Mouse (Mus musculus) CH12.LX (cell line): Measurements from ENCODE around the gene Ubb.

Experiments
- CHD1 ChIP-seq: IDR thresholded peaks from 2 replicates; pipeline ENCODE4 v1.6.1; 2012; ENCODE audit warnings: low read depth, low read length, improper control_type of control experiment, inconsistent platforms
- CTCF ChIP-seq, 2 experiments: IDR thresholded peaks in 1 of 2; conservative IDR thresholded peaks in 1 of 2; 2 replicates each; pipeline ENCODE4 v1.5.1; 2011 to 2012; ENCODE audit warnings: low read depth in 2 of 2, low read length in 2 of 2, improper control_type of control experiment in 1 of 2, inconsistent platforms in 1 of 2, mild to moderate bottlenecking in 1 of 2, moderate library complexity in 1 of 2
- E2F4 ChIP-seq: IDR thresholded peaks from 2 replicates; pipeline ENCODE4 v1.6.1; 2011; ENCODE audit warnings: low read depth, low read length, improper control_type of control experiment; ENCODE audit not compliant: insufficient replicate concordance
- HCFC1 ChIP-seq: IDR thresholded peaks from 2 replicates; pipeline ENCODE4 v1.6.1; 2012; ENCODE audit warnings: low read depth, mild to moderate bottlenecking, inconsistent platforms, low read length, improper control_type of control experiment
- KAT2A ChIP-seq: IDR thresholded peaks from 2 replicates; pipeline ENCODE4 v1.6.1; 2012; ENCODE audit warnings: low read length, improper control_type of control experiment, inconsistent platforms; ENCODE audit not compliant: insufficient replicate concordance
- NRF1 ChIP-seq: IDR thresholded peaks from 2 replicates; pipeline ENCODE4 v1.6.1; 2014; ENCODE audit warnings: low read depth, mild to moderate bottlenecking, inconsistent platforms, low read length, improper control_type of control experiment, moderate library complexity
- POLR2A ChIP-seq: IDR thresholded peaks from 2 replicates; pipeline ENCODE4 v1.6.1; 2011; ENCODE audit warnings: low read depth, mild to moderate bottlenecking, improper control_type of control experiment, low read length
- RAD21 ChIP-seq: IDR thresholded peaks from 2 replicates; pipeline ENCODE4 v1.6.1; 2011; ENCODE audit warnings: low read depth, mild to moderate bottlenecking, low read length, improper control_type of control experiment, moderate library complexity

DNA sequence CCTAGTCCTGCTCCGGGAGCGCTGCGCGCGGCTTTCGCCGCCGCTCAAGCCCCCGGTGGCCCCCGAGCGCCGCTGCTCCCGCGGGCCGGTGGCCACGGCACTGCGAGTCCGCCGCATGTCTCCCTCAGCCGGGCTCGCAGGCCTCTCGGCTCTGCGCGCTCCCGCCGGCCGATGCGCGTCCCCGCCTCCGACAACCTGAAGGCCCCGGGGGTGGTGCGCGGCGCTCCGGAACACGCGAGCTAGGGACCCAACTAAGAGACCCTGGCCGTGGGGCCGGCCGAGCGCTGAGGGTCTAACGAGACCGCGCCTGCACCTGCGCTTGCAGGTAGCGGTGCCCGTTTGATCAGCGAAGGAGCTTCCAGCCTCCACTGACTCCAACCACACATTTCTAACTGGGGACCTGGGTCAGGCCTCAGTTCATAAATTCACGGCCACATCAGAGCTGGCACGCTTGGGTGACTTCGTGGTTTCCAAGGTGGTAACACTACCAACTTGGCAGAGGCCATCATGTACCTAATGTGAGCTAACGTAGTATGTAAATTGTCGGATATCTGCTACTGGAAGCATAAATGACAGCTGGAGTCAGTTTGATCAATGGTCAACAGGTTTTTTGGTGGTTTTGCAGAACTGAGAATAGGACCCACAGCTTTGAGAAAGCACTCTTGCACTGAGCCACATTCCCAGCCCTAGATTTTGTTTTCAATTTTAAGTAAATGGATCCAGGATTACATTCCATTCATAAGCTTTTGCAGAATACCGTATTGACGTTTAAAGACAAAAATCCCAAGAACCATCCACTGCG is 11.7 kb upstream of the Ubb start, which contains the start of gene Cenpv:
- TF ChIP-seq CHD1 (no peak), NRF1 (peak; percentile 23), RAD21 (no peak), CTCF (conservative IDR thresholded peaks at IDR 0.05 in 1 of 2, IDR thresholded peaks at IDR 0.05 in 1 of 2; ENCODE audit: low read depth in 2 of 2, low read length in 2 of 2) (no peak), HCFC1 (no peak), POLR2A (peak; percentile 78; the same call in 1 of the 2 replicates), KAT2A (no peak), E2F4 (no peak)
